Mouse (Mus musculus) liver, adult 2 months (tissue): Measurements from ENCODE around the gene Eif4e3. TPM values are rescaled to one million over a fixed set of nuclear protein-coding genes. Genes with fewer than 3 reads are reported as not detected.
A peak's percentile ranks its signal among the peaks of the same experiment; 100 is the strongest.

Experiments used
- DNase-seq: peaks from one replicate; pipeline ENCODE4 v3.0.0-alpha.2; 2011; ENCODE audit warnings: low read depth, low spot score; ENCODE audit errors: extremely low read depth
- H3K27ac ChIP-seq: fragments of 200-500 bp; replicated peaks from 2 replicates; pipeline ENCODE4 v1.5.1; 2012; ENCODE audit warnings: low read depth, mild to moderate bottlenecking, control low read depth, inconsistent platforms, low read length; ENCODE audit not compliant: insufficient read depth
- H3K27me3 ChIP-seq: fragments of 200-500 bp; 2 replicates; pipeline ENCODE4 v1.6.1; 2012; ENCODE audit warnings: mild to moderate bottlenecking, moderate library complexity, low read length, inconsistent platforms; ENCODE audit not compliant: control insufficient read depth, insufficient read depth
- H3K36me3 ChIP-seq: fragments of 200-500 bp; 2 replicates; pipeline ENCODE4 v1.6.1; 2012; ENCODE audit warnings: low read length, inconsistent platforms; ENCODE audit not compliant: control insufficient read depth, insufficient read depth
- H3K4me1 ChIP-seq: fragments of 200-500 bp; 2 replicates; pipeline ENCODE4 v1.6.1; 2011; ENCODE audit warnings: low read length; ENCODE audit not compliant: control insufficient read depth, insufficient read depth
- H3K4me3 ChIP-seq: fragments of 200-500 bp; 2 replicates; pipeline ENCODE4 v1.5.1; 2011; ENCODE audit warnings: low read depth, mild to moderate bottlenecking, control low read depth, low read length, moderate library complexity; ENCODE audit not compliant: insufficient read depth
- H3K79me2 ChIP-seq: fragments of 200-500 bp; 2 replicates; pipeline ENCODE4 v1.6.1; 2012; ENCODE audit warnings: inconsistent platforms, mild to moderate bottlenecking, low read length, moderate library complexity; ENCODE audit not compliant: control insufficient read depth, insufficient read depth
- H3K9ac ChIP-seq: fragments of 200-500 bp; 2 replicates; pipeline ENCODE4 v1.6.1; 2012; ENCODE audit warnings: low read depth, mild to moderate bottlenecking, control low read depth, inconsistent platforms, low read length
- CTCF ChIP-seq: fragments of 200-500 bp; IDR thresholded peaks from 2 replicates; pipeline ENCODE4 v1.5.1; 2011; ENCODE audit warnings: low read depth, low read length, control low read depth
- POLR2A ChIP-seq: fragments of 200-500 bp; IDR thresholded peaks from 2 replicates; pipeline ENCODE4 v1.6.1; 2011; ENCODE audit warnings: low read length, control low read depth; ENCODE audit not compliant: insufficient read depth; ENCODE audit errors: extremely low read depth
- WGBS: fragments of 180-500 bp; shearing (Covaris S2); methylation state at CpG from one replicate; pipeline ENCODE4 v1.1.7; 2018; 5-methylcytosine and 5-hydroxymethylcytosine counted together
- polyA plus RNA-seq: library from polyadenylated mRNA; depleted of rRNA; stranded (reverse); fragments of >200 nt; gene quantifications from 2 replicates; pipeline ENCODE4 v1.2.3, GENCODE M21; 2012; rRNA removed
- total RNA-seq: library from RNA; depleted of rRNA; stranded (reverse); fragments of >200 nt; gene quantifications from 2 replicates; pipeline ENCODE4 v1.2.3, GENCODE M21; 2014; rRNA removed

Eif4e3 gene
- total and polyA plus RNA-seq, 2 experiments = 1.3 to 4.1 TPM

- H3K79me2 ChIP-seq = no peaks in the 10 kb centered on the region
- H3K36me3 ChIP-seq = no peaks in the 10 kb centered on the region
- H3K4me3 ChIP-seq = no peak overlapping the region
- no peak overlapping the region for H3K9ac ChIP-seq
- TF ChIP-seq POLR2A = no peak
- peak; percentile 58 for TF ChIP-seq CTCF
- H3K4me1 ChIP-seq = no peaks in the 10 kb centered on the region; the same call in 1 of the 2 replicates
- DNase-seq = peak; percentile 38
- H3K27ac ChIP-seq = no peak overlapping the region
- WGBS = 15% methylated on average over 10 of the region's 10 CpGs
- H3K27me3 ChIP-seq = no peaks in the 10 kb centered on the region
Observed at GRCm38 (mm10) chr6:99600168-99600793, 66.3 kb downstream of the Eif4e3 start.

- Histone ChIP-seq H3K36me3 (no peaks in the 10 kb centered on the region), H3K9ac (no peak overlapping the region), H3K27me3 (no peaks in the 10 kb centered on the region), H3K79me2 (no peaks in the 10 kb centered on the region), H3K4me1 (no peaks in the 10 kb centered on the region; the same call in 1 of the 2 replicates), H3K27ac (no peak overlapping the region), H3K4me3 (no peak overlapping the region)
- no peak for TF ChIP-seq CTCF
- TF ChIP-seq POLR2A = no peak
- DNase-seq = no peak
- WGBS = 73% methylated on average over 8 of the region's 8 CpGs
Observed at GRCm38 (mm10) chr6:99599651-99600050, 66.9 kb downstream of the Eif4e3 start.

- Histone ChIP-seq H3K4me1 (no peaks in the 10 kb centered on the region; the same call in 1 of the 2 replicates), H3K27me3 (no peaks in the 10 kb centered on the region), H3K36me3 (no peaks in the 10 kb centered on the region), H3K79me2 (no peaks in the 10 kb centered on the region), H3K27ac (no peak overlapping the region), H3K9ac (no peak overlapping the region), H3K4me3 (no peak overlapping the region)
- DNase-seq = no peak
- 88% methylated on average over 5 of the region's 5 CpGs for WGBS
- no peak for TF ChIP-seq POLR2A
- TF ChIP-seq CTCF = no peak
Observed at GRCm38 (mm10) chr6:99599229-99599628, 67.3 kb downstream of the Eif4e3 start.

- DNase-seq = no peak
- TF ChIP-seq POLR2A (no peak), CTCF (no peak)
- Histone ChIP-seq H3K27me3 (no peaks in the 10 kb centered on the region), H3K9ac (no peak overlapping the region), H3K27ac (no peak overlapping the region), H3K36me3 (no peaks in the 10 kb centered on the region), H3K79me2 (no peaks in the 10 kb centered on the region), H3K4me1 (no peaks in the 10 kb centered on the region), H3K4me3 (no peak overlapping the region)
- WGBS = 84% methylated on average over 6 of the region's 6 CpGs
Observed at GRCm38 (mm10) chr6:99577040-99577439, 89.5 kb downstream of the Eif4e3 start.

GRCm38 (mm10) chr6:99575633-99576032 lies 90.9 kb downstream of the Eif4e3 start:
- no peak for DNase-seq
- Histone ChIP-seq H3K9ac (no peak overlapping the region), H3K27ac (no peak overlapping the region), H3K27me3 (no peaks in the 10 kb centered on the region), H3K4me3 (no peak overlapping the region), H3K4me1 (no peaks in the 10 kb centered on the region), H3K79me2 (no peaks in the 10 kb centered on the region), H3K36me3 (no peaks in the 10 kb centered on the region)
- no peak for TF ChIP-seq POLR2A
- TF ChIP-seq CTCF = no peak
- 84% methylated on average over 6 of the region's 6 CpGs for WGBS

Other genes starting within 250 kb of the Eif4e3 start
- gene Foxp1, start 144.1 kb downstream of the Eif4e3 start, total RNA-seq = 24.8 and 35.3 TPM in 2 replicates
- gene Foxp1, start 144.1 kb downstream of the Eif4e3 start, polyA plus RNA-seq = 18.8 and 22.7 TPM in 2 replicates
- gene Gm20696, start within 50 bp of the Eif4e3 start, total RNA-seq = 6.5 and 6.9 TPM in 2 replicates
- 0.02 and 0.26 TPM in 2 replicates for gene Gm20696, start within 50 bp of the Eif4e3 start, polyA plus RNA-seq
- 0.09 and 0.27 TPM in 2 replicates for gene Gpr27, start 25.9 kb upstream of the Eif4e3 start, total RNA-seq
- gene Gpr27, start 25.9 kb upstream of the Eif4e3 start, polyA plus RNA-seq = 0.07 TPM in 1 of 2 replicates, not detected in the other
- not detected in 2 replicates for gene Prok2, start 59.6 kb upstream of the Eif4e3 start, total RNA-seq
- gene Prok2, start 59.6 kb upstream of the Eif4e3 start, polyA plus RNA-seq = not detected in 2 replicates